Mouse (Mus musculus) 416B (cell line): Measurements from ENCODE around the gene Akip1.

Source experiments
- DNase-seq: peaks from one replicate; pipeline ENCODE4 v3.0.0; 2011; ENCODE audit warnings: low read depth

Gene Akip1

GRCm38 (mm10) chr7:109703190-109704015 lies at the start of gene Akip1, which contains the start of gene St5:
Akip1 (plus strand) TSS chr7:109703690.
St5 (minus strand) TSS chr7:109703605.
- peak; percentile 80 for DNase-seq

DNA sequence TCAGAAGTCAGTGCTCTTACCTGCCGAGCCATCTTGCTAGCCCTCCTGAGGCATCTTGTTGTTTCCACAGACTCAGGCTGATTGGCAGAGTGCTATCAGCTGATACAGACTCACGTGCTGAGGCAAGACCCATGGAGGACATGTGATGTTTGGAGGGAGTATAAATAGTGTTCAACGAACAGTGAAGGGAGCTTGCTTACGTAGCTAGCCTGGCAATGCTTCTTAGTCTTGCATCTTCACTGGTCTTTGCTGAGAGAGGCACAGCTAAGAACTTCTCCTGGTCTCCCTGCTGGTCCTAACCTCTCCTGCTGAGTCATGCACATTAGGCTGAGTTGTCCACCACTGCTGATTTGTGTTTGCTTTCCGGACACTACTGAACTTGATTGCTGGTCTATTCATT lies 48.6 kb upstream of the Akip1 start:
- no peak for DNase-seq

- no peak for DNase-seq
Measured at GRCm38 (mm10) chr7:109657884-109658283, 45.6 kb upstream of the Akip1 start.

- no peak for DNase-seq
Measured at GRCm38 (mm10) chr7:109659278-109659677, 44.2 kb upstream of the Akip1 start.

GRCm38 (mm10) chr7:109662626-109663025 lies 40.9 kb upstream of the Akip1 start:
- no peak for DNase-seq

- DNase-seq = no peak
Measured at GRCm38 (mm10) chr7:109666664-109667063, 36.8 kb upstream of the Akip1 start.

GRCm38 (mm10) chr7:109669426-109670170 lies 33.9 kb upstream of the Akip1 start:
- DNase-seq = no peak

- DNase-seq = no peak
Measured at GRCm38 (mm10) chr7:109671581-109672471, 31.7 kb upstream of the Akip1 start.

GRCm38 (mm10) chr7:109674944-109675628 lies 28.4 kb upstream of the Akip1 start:
- DNase-seq = no peak

DNA sequence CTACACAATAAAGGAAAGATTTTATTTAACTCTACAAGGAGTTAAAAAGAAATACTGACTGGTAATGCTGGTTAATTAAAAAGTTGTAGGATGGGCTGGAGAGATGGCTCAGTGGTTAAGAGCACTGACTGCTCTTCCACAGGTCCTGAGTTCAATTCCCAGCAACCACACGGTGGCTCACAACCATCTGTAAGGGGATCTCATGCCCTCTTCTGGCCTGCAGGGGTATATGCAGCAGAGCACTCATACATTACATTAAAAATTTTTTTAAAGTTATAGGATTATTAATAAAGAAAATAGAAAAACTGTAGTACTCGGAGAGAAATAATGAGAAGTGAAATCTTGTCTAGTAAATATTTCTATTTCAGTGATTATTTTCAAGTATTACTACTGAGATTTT lies 23.2 kb upstream of the Akip1 start:
- no peak for DNase-seq

- no peak for DNase-seq
Measured at GRCm38 (mm10) chr7:109680879-109681278, 22.6 kb upstream of the Akip1 start.

DNA sequence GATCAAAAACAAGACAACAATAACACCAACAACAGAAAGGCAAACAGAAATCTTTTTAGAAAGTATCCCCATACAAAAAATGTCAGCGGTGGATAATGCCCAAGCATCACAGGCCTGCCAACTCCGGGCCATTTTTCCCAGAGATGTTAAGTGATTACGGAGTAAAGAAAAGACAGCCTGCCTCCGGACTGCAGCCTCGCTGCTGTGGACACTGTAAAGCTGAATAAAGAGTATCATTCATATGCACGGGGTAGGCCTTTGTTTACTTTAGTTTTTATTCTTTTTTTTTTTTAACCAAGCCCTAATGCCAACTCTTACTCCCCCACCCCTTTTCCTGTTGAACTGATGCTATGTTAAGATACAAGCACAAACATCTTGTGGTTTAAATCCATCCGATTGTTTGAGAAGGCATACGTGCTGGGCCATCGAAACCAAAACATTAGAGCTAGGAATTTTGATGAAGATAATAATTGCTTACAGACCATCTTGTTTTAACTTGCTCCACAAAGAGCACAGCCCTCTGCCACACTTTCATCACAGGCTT lies 16.8 kb upstream of the Akip1 start:
- no peak for DNase-seq

GRCm38 (mm10) chr7:109690101-109690500 lies 13.4 kb upstream of the Akip1 start:
- DNase-seq = no peak

DNA sequence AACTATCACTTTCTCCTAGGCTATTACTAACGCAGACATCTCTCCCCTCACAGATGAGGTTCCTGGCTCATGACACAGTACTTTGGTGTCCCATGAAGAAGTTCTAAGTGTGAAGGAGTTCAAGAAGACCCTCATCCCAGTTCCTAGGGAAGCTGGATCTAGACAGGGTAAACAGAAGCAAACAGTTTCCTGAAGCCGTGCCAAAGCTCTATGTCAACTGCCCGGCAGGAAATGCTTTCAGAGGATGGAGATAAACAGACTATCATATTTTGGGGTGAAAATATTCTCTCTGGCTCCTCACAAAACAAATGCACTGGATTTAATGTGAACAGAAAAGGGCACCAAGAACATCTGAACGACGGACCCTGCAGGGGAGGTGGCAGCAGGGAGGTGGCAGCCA lies 12.5 kb upstream of the Akip1 start:
- DNase-seq = no peak

DNA sequence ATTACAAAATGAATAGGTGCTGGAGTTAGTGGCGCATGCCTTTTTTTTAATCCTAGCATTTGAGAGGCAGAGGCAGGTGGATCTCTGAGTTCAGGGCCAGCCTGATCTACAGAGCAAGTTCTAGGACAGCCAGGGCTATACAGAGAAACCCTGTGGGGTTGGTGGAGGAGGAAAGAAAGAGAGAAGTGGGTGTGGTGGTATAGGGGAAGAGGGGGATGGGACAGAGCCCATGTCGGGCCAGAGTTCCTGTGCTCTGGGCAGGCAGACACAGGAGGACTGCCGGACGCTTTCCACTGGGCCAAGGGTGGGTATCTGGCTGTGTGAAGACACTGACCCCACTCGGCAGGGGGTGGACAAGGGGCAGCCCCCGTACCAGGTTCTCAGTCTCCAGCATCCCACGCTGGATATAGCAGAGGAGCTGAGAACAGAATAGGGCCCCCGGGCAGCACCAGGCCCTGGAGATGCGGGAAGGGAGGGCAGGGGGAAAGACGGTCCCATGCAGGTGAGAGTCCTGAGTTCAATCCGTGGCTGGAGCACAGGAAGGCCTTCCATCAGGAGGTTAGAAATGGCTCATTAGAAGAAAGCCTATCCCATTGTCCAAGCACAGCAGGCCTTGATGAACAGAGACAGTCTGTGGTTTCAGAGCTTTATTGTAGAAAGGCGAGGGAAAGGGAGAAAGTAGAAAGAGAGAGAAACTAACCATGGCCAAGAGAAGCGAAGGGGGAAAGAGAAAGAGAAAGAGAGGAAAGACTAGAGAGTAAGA lies 8.7 kb upstream of the Akip1 start:
- no peak for DNase-seq

DNA sequence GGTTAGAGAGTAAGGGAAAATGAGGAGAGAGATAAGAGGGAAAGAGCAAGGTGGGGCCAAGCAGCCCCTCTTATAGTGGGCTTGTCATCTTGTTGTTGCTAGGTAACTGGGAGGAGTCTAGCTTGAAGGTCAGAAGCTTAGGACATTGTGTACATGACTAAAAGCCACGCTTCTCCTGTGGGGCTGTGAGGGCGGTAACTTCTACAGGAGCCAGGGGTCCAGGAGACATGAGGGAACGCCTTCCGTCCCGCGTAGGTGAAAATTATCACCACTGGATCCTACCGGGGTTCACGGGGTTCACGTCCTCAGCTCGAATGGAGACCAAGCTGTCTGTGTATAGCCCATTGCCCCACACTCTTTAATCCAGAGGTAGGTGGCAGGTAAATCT lies 8.2 kb upstream of the Akip1 start:
- DNase-seq = no peak

- DNase-seq = peak; percentile 19
Measured at GRCm38 (mm10) chr7:109700213-109700612, 3.3 kb upstream of the Akip1 start.

- no peak for DNase-seq
Measured at GRCm38 (mm10) chr7:109702721-109703120, 769 bp upstream of the Akip1 start.

GRCm38 (mm10) chr7:109704016-109704377 lies 507 bp downstream of the Akip1 start:
- DNase-seq = peak; percentile 23

- no peak for DNase-seq
Measured at GRCm38 (mm10) chr7:109704461-109704860, 971 bp downstream of the Akip1 start.
